Mouse (Mus musculus) liver, embryonic 14.5 days (tissue): ENCODE measurements around the gene 2410137M14Rik. TPM values are rescaled to one million over a fixed set of nuclear protein-coding genes. Genes with fewer than 3 reads are reported as not detected.
A peak's percentile ranks its signal among the peaks of the same experiment; 100 is the strongest.

Source experiments
- ATAC-seq: fragments of 200-750 bp; cut with Nextera tagmentation; 2 replicates; pipeline ENCODE4 v1.8.0; 2017; ENCODE audit warnings: moderate number of reproducible peaks, mild to moderate bottlenecking, moderate library complexity; ENCODE audit not compliant: insufficient read depth
- DNase-seq, 3 experiments: peaks; one replicate each; pipeline ENCODE4 v3.0.0-alpha.2; 2012 to 2013; ENCODE audit warnings: low read depth in 3 of 3, low spot score in 3 of 3
- H3K27ac ChIP-seq: fragments of 300-500 bp; sonication (generic); 2 replicates; pipeline ENCODE4 v1.5.1; 2014; ENCODE audit warnings: moderate library complexity, mild to moderate bottlenecking, control low read depth, inconsistent platforms
- H3K27me3 ChIP-seq: fragments of 300-500 bp; sonication (generic); 2 replicates; pipeline ENCODE4 v1.6.1; 2014; ENCODE audit warnings: mild to moderate bottlenecking, low read length, moderate library complexity; ENCODE audit not compliant: control insufficient read depth, insufficient read depth
- H3K36me3 ChIP-seq: fragments of 300-500 bp; sonication (generic); replicated peaks from 2 replicates; pipeline ENCODE4 v1.6.1; 2014; ENCODE audit warnings: low read depth; ENCODE audit not compliant: control insufficient read depth, insufficient read depth
- H3K4me1 ChIP-seq, 2 experiments: fragments of 200-500 bp in 1 of 2; fragments of 300-500 bp in 1 of 2; sonication (generic) in 1 of 2; replicated peaks; 2 replicates each; pipeline ENCODE4 v1.6.1; 2012 to 2014; ENCODE audit warnings: antibody characterized with exemption in 1 of 2, inconsistent platforms in 1 of 2, low read length in 1 of 2; ENCODE audit not compliant: control insufficient read depth in 2 of 2, insufficient read depth in 2 of 2
- H3K4me2 ChIP-seq: fragments of 300-500 bp; sonication (generic); 2 replicates; pipeline ENCODE4 v1.6.1; 2014; ENCODE audit warnings: low read depth, mild to moderate bottlenecking, control low read depth, moderate library complexity
- H3K4me3 ChIP-seq, 2 experiments: fragments of 200-500 bp in 1 of 2; fragments of 300-500 bp in 1 of 2; sonication (generic) in 1 of 2; 2 replicates each; pipeline ENCODE4 v1.5.1; 2012 to 2014; ENCODE audit warnings: low read depth in 2 of 2, low read length in 2 of 2, mild to moderate bottlenecking in 2 of 2, control low read depth in 1 of 2, inconsistent platforms in 1 of 2, moderate library complexity in 1 of 2; ENCODE audit not compliant: insufficient read depth in 1 of 2
- H3K9ac ChIP-seq: fragments of 300-500 bp; sonication (generic); replicated peaks from 2 replicates; pipeline ENCODE4 v1.6.1; 2014; ENCODE audit warnings: mild to moderate bottlenecking, control low read depth, moderate library complexity
- H3K9me3 ChIP-seq: fragments of 300-500 bp; sonication (generic); 2 replicates; pipeline ENCODE4 v1.6.1; 2016; ENCODE audit warnings: low read length, mixed read lengths; ENCODE audit not compliant: control insufficient read depth
- CTCF ChIP-seq: IDR thresholded peaks from 2 replicates; pipeline ENCODE4 v1.5.1; 2016; ENCODE audit warnings: antibody characterized with exemption, low read depth, control low read depth
- EP300 ChIP-seq: IDR thresholded peaks from 2 replicates; pipeline ENCODE4 v1.6.1; 2016; ENCODE audit warnings: antibody characterized with exemption, low read depth
- WGBS: fragments of 180-500 bp; shearing (Covaris S2); extraction: QIAGEN DNeasy Blood & Tissue Kit; methylation state at CpG from one replicate; pipeline ENCODE4 v1.1.7; 2014; ENCODE audit not compliant: insufficient replicate concordance; 5-methylcytosine and 5-hydroxymethylcytosine counted together
- polyA plus RNA-seq, 2 experiments: library from polyadenylated mRNA; depleted of rRNA in 1 of 2; stranded (reverse) in 1 of 2; unstranded in 1 of 2; fragments of >200 nt; fragmentation: Nextera tagmentation in 1 of 2; extraction: Ambion mirVana in 1 of 2; gene quantifications; 2 replicates each; pipeline versions ENCODE4 v1.2.1 to v1.2.3; 2012 to 2014

2410137M14Rik gene
- polyA plus RNA-seq, 2 experiments: not detected

DNA sequence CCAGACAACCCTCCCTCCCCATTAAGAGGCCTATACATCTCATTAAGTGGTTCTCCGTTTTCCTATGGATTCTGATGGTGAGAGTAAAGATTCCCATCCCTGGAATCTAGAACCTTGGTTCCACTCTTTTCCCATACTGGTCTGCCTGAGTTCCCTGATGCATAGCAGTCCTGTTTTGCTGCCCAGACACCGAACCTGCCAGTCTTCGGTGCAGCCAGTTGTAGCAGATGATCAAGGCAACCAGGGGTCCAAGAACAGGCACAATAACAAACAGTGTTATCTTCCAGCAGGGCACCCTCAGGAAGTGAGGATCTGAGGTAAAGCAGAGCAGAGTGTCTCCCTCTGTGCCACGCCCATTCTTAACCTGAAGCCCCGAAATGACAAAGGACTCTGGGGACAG lies 31.1 kb upstream of the 2410137M14Rik start:
- no peak for ATAC-seq
- H3K36me3 ChIP-seq: no peaks in the 10 kb centered on the region
- H3K27ac ChIP-seq: no peak overlapping the region
- WGBS: 43% methylated on average over 5 of the region's 5 CpGs
- H3K27me3 ChIP-seq: no peaks in the 10 kb centered on the region
- no peak overlapping the region for H3K4me2 ChIP-seq
- no peak overlapping the region for H3K4me3 ChIP-seq
- H3K9ac ChIP-seq: no peak overlapping the region
- H3K4me1 ChIP-seq: no peaks in the 10 kb centered on the region
- no peaks in the 10 kb centered on the region for H3K9me3 ChIP-seq
- TF ChIP-seq EP300 (no peak), CTCF (no peak)
- no peak for DNase-seq

GRCm38 (mm10) chr17:37011719-37012118 lies 30.7 kb upstream of the 2410137M14Rik start:
- H3K27me3 ChIP-seq: no peaks in the 10 kb centered on the region
- ATAC-seq (no peak), DNase-seq (no peak)
- no peaks in the 10 kb centered on the region for H3K9me3 ChIP-seq
- no peak overlapping the region for H3K9ac ChIP-seq
- H3K4me1 ChIP-seq: no peaks in the 10 kb centered on the region
- no peak overlapping the region for H3K27ac ChIP-seq
- TF ChIP-seq CTCF (no peak), EP300 (no peak)
- no peak overlapping the region for H3K4me2 ChIP-seq
- H3K4me3 ChIP-seq: no peak overlapping the region
- no peaks in the 10 kb centered on the region for H3K36me3 ChIP-seq
- WGBS: 66% methylated on average over 3 of the region's 3 CpGs

DNA sequence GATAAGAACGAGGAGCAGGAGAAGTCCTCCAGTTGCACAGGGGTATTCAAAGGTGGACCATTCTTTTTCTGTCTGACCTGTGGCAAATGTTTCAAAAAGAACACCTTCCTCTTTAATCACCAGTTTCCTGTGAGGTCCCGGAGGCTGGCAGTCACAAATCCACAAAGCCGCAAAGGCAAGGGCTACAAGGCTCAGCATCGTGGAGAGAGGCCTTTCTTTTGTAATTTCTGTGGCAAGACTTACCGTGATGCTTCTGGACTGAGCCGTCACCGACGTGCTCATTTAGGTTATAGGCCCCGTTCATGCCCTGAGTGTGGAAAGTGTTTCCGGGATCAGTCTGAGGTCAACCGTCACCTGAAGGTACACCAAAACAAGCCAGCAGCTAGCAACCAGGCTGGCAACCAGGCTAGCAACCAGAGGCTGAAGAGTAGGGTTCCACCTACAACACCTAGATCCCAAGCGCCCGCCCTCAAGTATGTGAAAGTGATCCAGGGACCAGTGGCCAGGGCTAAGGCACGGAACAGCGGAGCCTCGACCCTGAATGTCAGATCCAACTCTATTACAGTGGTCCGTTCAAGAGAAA lies 28.5 kb upstream of the 2410137M14Rik start:
- no peaks in the 10 kb centered on the region for H3K27me3 ChIP-seq
- no peak overlapping the region for H3K4me3 ChIP-seq
- ATAC-seq (no peak), DNase-seq (no peak)
- 44% methylated on average over 17 of the region's 17 CpGs for WGBS
- no peak overlapping the region for H3K9ac ChIP-seq
- H3K9me3 ChIP-seq: no peaks in the 10 kb centered on the region
- H3K4me2 ChIP-seq: no peak overlapping the region
- H3K36me3 ChIP-seq: no peaks in the 10 kb centered on the region
- H3K4me1 ChIP-seq: no peaks in the 10 kb centered on the region
- no peak for TF ChIP-seq EP300
- TF ChIP-seq CTCF: no peak
- H3K27ac ChIP-seq: no peak overlapping the region

DNA sequence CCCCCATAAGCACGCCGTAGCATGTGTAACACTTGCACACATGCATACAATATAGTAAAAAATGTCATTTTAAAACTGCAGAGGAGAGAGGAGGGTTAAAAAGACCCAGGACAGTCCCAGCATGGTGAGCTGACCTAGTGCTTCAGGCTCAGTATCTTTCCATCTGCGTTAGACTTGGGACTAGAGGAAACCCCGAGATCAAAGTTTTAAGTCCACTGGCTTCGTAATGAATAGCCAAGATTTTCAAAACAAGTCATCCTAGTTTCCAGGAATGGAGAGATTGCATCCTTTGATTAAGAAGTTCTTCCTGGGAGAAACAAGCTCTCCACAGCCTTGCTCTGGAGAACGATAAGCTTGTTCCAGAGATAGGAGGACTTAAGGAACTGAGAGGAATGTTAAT lies 27.1 kb upstream of the 2410137M14Rik start:
- Histone ChIP-seq H3K27me3 (peaks cover 3% of the 10 kb centered on the region), H3K4me1 (no peaks in the 10 kb centered on the region), H3K4me2 (no peak overlapping the region), H3K9ac (no peak overlapping the region), H3K4me3 (no peak overlapping the region), H3K9me3 (no peaks in the 10 kb centered on the region), H3K27ac (no peak overlapping the region), H3K36me3 (no peaks in the 10 kb centered on the region)
- DNase-seq (no peak), ATAC-seq (no peak)
- 78% methylated on average over 6 of the region's 6 CpGs for WGBS
- no peak for TF ChIP-seq EP300
- no peak for TF ChIP-seq CTCF

DNA sequence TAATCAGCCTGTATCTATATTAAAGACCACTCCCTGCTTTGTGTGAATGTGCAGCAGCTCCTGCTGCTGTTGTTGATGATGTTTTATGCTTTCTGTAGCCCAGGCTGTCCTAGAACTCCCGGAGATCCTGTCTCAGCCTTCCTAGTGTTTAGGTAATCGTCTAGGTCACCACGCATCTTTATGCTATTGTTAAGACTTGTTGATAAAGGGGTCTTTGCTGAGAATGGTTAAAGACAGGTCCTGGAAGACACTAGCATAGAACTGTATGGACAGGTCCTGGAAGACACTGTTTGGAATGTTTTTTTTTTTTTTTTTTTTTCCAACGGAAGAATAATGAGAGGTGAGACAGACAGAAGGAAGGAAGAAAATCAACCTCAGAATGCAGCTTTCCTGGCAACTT lies 22.3 kb upstream of the 2410137M14Rik start:
- H3K9me3 ChIP-seq: no peaks in the 10 kb centered on the region
- WGBS: 31% methylated on average over 4 of the region's 4 CpGs
- peaks cover 12% of the 10 kb centered on the region for H3K27me3 ChIP-seq
- H3K4me1 ChIP-seq: no peaks in the 10 kb centered on the region
- no peak overlapping the region for H3K9ac ChIP-seq
- no peak for DNase-seq
- TF ChIP-seq EP300: no peak
- no peak for TF ChIP-seq CTCF
- H3K4me3 ChIP-seq: peak overlapping the region in 1 of 2 experiments; percentile 30; a peak in 2 of 4 replicates
- no peak overlapping the region for H3K27ac ChIP-seq
- ATAC-seq: no peak
- H3K4me2 ChIP-seq: peak overlapping the region; percentile 61; the same call in 1 of the 2 replicates
- no peaks in the 10 kb centered on the region for H3K36me3 ChIP-seq
